Mouse (Mus musculus) Patski (cell line): Measurements from ENCODE around the gene Myo6. TPM values are rescaled to one million over a fixed set of nuclear protein-coding genes. Genes with fewer than 3 reads are reported as not detected.

Source experiments
- ATAC-seq: fragments of 100-300 bp; one replicate; pipeline ENCODE4 v1.8.0; 2021
- CTCF ChIA-PET: fragments of 350-600 bp; sonication (Branson Sonifier 250); formaldehyde crosslinking; loops from one replicate; lab custom pipeline; 2022; ENCODE audit warnings: inconsistent platforms; lab: Charles Lee
- POLR2A ChIA-PET: fragments of 350-600 bp; sonication (Branson Sonifier 250); formaldehyde crosslinking; loops from one replicate; lab custom pipeline; 2022; ENCODE audit warnings: antibody characterized with exemption, inconsistent platforms; lab: Charles Lee
- DNase-seq: peaks from one replicate; pipeline ENCODE4 v3.0.0-alpha.2; 2011; ENCODE audit warnings: low read depth, low spot score
- H3K27me3 ChIP-seq: fragments of 371-371 bp; one replicate; pipeline ENCODE4 v1.5.1; 2021
- CTCF ChIP-seq: fragments of 100-300 bp; IDR thresholded peaks from one replicate; pipeline ENCODE4 v1.5.1; 2021
- in situ Hi-C: fragments of 300-500 bp; cut with MboI; formaldehyde crosslinking; loops from 3 replicates; pipeline ENCODE4 v1.11.1; 2018; ENCODE audit warnings: low pct_unique_long_range_greater_than_20kb, mixed read lengths
- polyA plus RNA-seq: library from polyadenylated mRNA; unstranded; gene quantifications from one replicate; pipeline ENCODE4 v1.2.3, GENCODE M21; 2021

Myo6 gene
- polyA plus RNA-seq, 1 experiment from 2014 or later: 108 TPM

- ATAC-seq (no peak), DNase-seq (no peak)
- no peak for TF ChIP-seq CTCF
- ChIA-PET CTCF (interaction anchor here (1.2 kb wide), 1 partner anchor 113 kb away, joined by 3 read pairs; no protein-coding TSS in a partner anchor), POLR2A (no interaction called here)
- no peaks in the 10 kb centered on the region for H3K27me3 ChIP-seq
- in situ Hi-C loops: no loop called here
Measured at GRCm38 (mm10) chr9:80179688-80180087, 14.9 kb downstream of the Myo6 start.

DNA sequence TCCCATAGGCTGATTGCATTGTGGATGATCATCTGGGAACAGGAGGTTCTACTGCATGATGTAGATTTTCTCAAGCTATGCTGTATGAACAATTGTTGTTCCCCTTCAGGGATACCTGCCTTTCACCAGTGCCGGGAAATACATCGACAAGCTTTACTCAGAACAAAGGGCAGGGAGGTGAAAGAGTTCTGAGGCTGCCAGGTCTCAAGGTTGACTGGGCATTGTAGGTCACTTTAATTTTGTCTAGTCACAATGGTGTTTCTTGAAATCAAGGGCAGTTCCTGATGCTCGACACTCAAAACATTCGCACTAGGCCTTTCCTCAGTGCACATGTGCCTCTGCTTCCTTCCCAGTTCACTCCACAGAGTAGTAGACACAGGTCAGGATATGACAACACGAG is 15.9 kb downstream of the Myo6 start:
- ChIA-PET CTCF (interaction anchor here (1.1 to 1.2 kb wide), 2 partner anchors 10 to 111 kb away, joined by 3 read pairs; no protein-coding TSS in a partner anchor), POLR2A (no interaction called here)
- DNase-seq (no peak), ATAC-seq (no peak)
- no peak for TF ChIP-seq CTCF
- no peaks in the 10 kb centered on the region for H3K27me3 ChIP-seq
- in situ Hi-C loops: no loop called here

- POLR2A ChIA-PET: no interaction called here
- ATAC-seq: no peak
Measured at GRCm38 (mm10) chr9:80181692-80182091, 16.9 kb downstream of the Myo6 start.

DNA sequence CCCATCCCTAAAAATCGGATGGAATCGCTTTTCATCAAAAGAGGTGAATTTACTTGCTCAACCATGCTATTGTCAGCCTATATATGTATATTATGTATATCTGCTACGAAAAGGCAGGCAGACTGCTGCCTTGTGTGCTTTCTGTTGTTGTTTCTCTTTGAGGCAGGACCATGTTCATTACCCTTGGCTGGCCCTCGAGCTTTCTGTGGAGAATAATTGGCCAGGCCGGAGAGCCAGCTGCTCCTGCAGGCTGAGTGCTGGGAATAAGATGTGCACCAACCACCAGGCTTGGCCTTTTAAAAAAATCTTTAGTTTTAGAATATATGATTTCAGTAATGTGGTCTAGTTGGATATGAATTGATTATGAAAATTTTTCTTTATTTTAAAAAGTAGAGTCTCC is 19.3 kb downstream of the Myo6 start:
- no peak for TF ChIP-seq CTCF
- ATAC-seq (no peak), DNase-seq (no peak)
- H3K27me3 ChIP-seq: no peaks in the 10 kb centered on the region
- CTCF ChIA-PET: no interaction called here
- in situ Hi-C loops: no loop called here
- POLR2A ChIA-PET: no interaction called here

More at GRCm38 (mm10) chr9:80181692-80182091, 16.9 kb downstream of the Myo6 start:
- no peak for TF ChIP-seq CTCF
- H3K27me3 ChIP-seq: no peaks in the 10 kb centered on the region
- in situ Hi-C loops: no loop called here
- DNase-seq: no peak
- CTCF ChIA-PET: interaction anchor here (1.4 kb wide), 1 partner anchor 13 kb away, joined by 3 read pairs; no protein-coding TSS in a partner anchor

DNA sequence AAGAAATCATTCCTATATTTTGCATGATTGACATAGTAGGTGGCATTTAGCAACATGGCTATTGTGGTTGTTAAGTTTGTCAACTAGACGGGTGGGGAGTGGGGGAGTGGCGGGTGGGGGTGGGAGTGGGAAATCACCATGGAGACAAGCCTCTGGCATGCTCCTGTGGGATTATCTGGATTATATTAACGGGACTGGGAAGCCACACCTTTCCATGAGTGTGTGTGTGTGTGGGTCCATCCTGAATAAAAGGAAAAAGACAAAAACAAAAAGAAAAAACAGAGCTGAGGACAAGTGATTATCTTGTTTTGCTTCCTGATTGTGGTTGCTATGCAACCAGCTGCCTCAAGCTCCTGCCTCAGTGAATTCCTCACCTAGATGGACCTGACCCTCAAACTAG is 20.9 kb downstream of the Myo6 start:
- in situ Hi-C loops: no loop called here
- TF ChIP-seq CTCF: no peak
- no peaks in the 10 kb centered on the region for H3K27me3 ChIP-seq
- ATAC-seq: no peak
- ChIA-PET POLR2A (interaction anchor here (0.6 kb wide), 1 partner anchor 20 kb away, joined by 3 read pairs; no protein-coding TSS in a partner anchor), CTCF (no interaction called here)
- no peak for DNase-seq

GRCm38 (mm10) chr9:80186693-80187092 is 21.9 kb downstream of the Myo6 start:
- ChIA-PET CTCF (interaction anchor here (1.8 kb wide), 1 partner anchor 15 kb away, joined by 5 read pairs; no protein-coding TSS in a partner anchor), POLR2A (no interaction called here)
- in situ Hi-C loops: no loop called here
- H3K27me3 ChIP-seq: no peaks in the 10 kb centered on the region
- TF ChIP-seq CTCF: no peak
- DNase-seq (no peak), ATAC-seq (no peak)

DNA sequence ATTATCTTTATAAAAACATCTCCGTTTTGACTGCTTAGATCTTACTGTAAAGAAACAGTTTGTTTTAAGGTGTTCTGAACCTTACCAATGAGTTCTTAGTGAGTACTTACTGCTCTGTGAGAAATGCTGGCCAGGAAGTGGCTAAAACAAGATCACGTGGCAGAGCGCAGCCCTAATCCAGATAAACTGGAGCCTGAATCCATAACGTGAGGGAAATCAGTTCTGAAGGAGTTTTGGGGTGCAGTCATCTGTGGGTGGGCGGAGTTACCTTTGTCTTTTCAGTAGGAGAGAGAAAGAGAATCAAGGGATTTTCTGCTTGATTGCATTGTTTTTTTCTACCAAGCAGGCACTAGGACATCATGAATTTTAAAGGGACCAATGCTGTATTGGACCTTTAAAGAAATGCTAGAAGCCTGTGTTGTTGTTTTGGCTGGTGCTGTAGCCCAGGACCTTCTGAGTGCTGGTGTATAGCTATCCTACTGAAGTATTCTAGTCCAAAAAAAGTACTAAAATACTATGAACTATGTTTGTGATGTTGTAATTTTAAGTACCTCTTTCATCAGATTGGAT is 23.6 kb downstream of the Myo6 start:
- DNase-seq (no peak), ATAC-seq (peak; percentile 39)
- in situ Hi-C loops: no loop called here
- H3K27me3 ChIP-seq: no peaks in the 10 kb centered on the region
- POLR2A ChIA-PET: no interaction called here
- CTCF ChIA-PET: interaction anchor here (0.9 kb wide), 1 partner anchor 11 kb away, joined by 3 read pairs; no protein-coding TSS in a partner anchor
- no peak for TF ChIP-seq CTCF

- H3K27me3 ChIP-seq: no peaks in the 10 kb centered on the region
- in situ Hi-C loops: no loop called here
- DNase-seq (no peak), ATAC-seq (no peak)
- TF ChIP-seq CTCF: no peak
- ChIA-PET POLR2A (no interaction called here), CTCF (no interaction called here)
Measured at GRCm38 (mm10) chr9:80191240-80191639, 26.4 kb downstream of the Myo6 start.

GRCm38 (mm10) chr9:80192324-80192723 is 27.5 kb downstream of the Myo6 start:
- ATAC-seq: no peak
- POLR2A ChIA-PET: no interaction called here

DNA sequence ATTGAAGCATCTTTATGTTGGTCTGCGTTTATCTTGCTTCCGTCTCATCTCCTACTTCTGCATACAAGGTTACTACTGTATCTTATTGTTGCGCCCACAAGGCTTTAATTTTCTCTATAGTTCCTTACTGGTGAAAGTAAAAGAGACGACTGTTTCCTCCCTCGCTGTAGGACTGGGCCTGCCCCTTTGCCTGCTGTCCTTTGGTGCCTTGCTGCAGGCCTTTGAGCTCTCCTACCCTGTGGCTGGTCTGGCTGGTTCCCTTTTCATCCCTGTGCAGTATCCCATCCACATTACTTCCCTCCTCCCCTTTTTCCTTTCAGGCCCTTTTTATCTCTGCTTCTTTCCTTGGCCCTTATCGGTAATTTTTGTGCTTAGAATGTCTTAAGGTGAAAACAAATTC is 29.6 kb downstream of the Myo6 start:
- CTCF ChIA-PET: interaction anchor here (0.8 kb wide), 1 partner anchor 13 kb away, joined by 3 read pairs; no protein-coding TSS in a partner anchor
- TF ChIP-seq CTCF: no peak
- DNase-seq (no peak), ATAC-seq (no peak)
- no peaks in the 10 kb centered on the region for H3K27me3 ChIP-seq
- in situ Hi-C loops: no loop called here
- POLR2A ChIA-PET: no interaction called here

More at GRCm38 (mm10) chr9:80192324-80192723, 27.5 kb downstream of the Myo6 start:
- no peaks in the 10 kb centered on the region for H3K27me3 ChIP-seq
- TF ChIP-seq CTCF: no peak
- DNase-seq: no peak
- CTCF ChIA-PET: interaction anchor here (1.0 to 1.7 kb wide), 3 partner anchors 11 to 22 kb away, joined by 3 to 4 read pairs (median 4); no protein-coding TSS in a partner anchor
- in situ Hi-C loops: no loop called here

- ChIA-PET CTCF (interaction anchor here (1.1 kb wide), 1 partner anchor 10 kb away, joined by 4 read pairs; no protein-coding TSS in a partner anchor), POLR2A (no interaction called here)
- no peak for TF ChIP-seq CTCF
- DNase-seq (no peak), ATAC-seq (no peak)
- in situ Hi-C loops: no loop called here
- H3K27me3 ChIP-seq: no peaks in the 10 kb centered on the region
Measured at GRCm38 (mm10) chr9:80196161-80196560, 31.3 kb downstream of the Myo6 start.
